Mouse (Mus musculus) hindbrain, embryonic 12.5 days (tissue): ENCODE measurements around the gene Pla2g15. TPM values are rescaled to one million over a fixed set of nuclear protein-coding genes. Genes with fewer than 3 reads are reported as not detected.
"Not testable (repeated sequence)": the region's sequence is repeated elsewhere in the genome, so short reads cannot be mapped to it uniquely, and the experiment has no call there.

Source experiments
- ATAC-seq: fragments of 200-750 bp; cut with Nextera tagmentation; 2 replicates; pipeline ENCODE4 v1.8.0; 2017; ENCODE audit warnings: moderate TSS enrichment; ENCODE audit not compliant: low FRiP score
- H3K27ac ChIP-seq: fragments of 300-500 bp; sonication (generic); 2 replicates; pipeline ENCODE4 v1.5.1; 2016; ENCODE audit warnings: mild to moderate bottlenecking
- H3K27me3 ChIP-seq: fragments of 300-500 bp; sonication (generic); 2 replicates; pipeline ENCODE4 v1.6.1; 2016; ENCODE audit warnings: mild to moderate bottlenecking
- H3K36me3 ChIP-seq: fragments of 300-500 bp; sonication (generic); 2 replicates; pipeline ENCODE4 v1.6.1; 2016; ENCODE audit warnings: mild to moderate bottlenecking
- H3K4me1 ChIP-seq: fragments of 300-500 bp; sonication (generic); 2 replicates; pipeline ENCODE4 v1.6.1; 2016
- H3K4me2 ChIP-seq: fragments of 300-500 bp; sonication (generic); replicated peaks from 2 replicates; pipeline ENCODE4 v1.6.1; 2016; ENCODE audit warnings: mild to moderate bottlenecking
- H3K4me3 ChIP-seq: fragments of 300-500 bp; sonication (generic); 2 replicates; pipeline ENCODE4 v1.5.1; 2016; ENCODE audit warnings: mild to moderate bottlenecking
- H3K9ac ChIP-seq: fragments of 300-500 bp; sonication (generic); 2 replicates; pipeline ENCODE4 v1.6.1; 2016; ENCODE audit warnings: mild to moderate bottlenecking, moderate library complexity
- H3K9me3 ChIP-seq: fragments of 300-500 bp; sonication (generic); replicated peaks from 2 replicates; pipeline ENCODE4 v1.6.1; 2016; ENCODE audit warnings: mild to moderate bottlenecking
- WGBS: fragments of 180-500 bp; shearing (Covaris S2); methylation state at CpG from one replicate; pipeline ENCODE4 v1.1.7; 2016; 5-methylcytosine and 5-hydroxymethylcytosine counted together
- polyA plus RNA-seq: library from polyadenylated mRNA; unstranded; fragments of >200 nt; fragmentation: Nextera tagmentation; extraction: Ambion mirVana; gene quantifications from 2 replicates; pipeline ENCODE4 v1.2.1, GENCODE M21; 2016

Pla2g15 gene
- polyA plus RNA-seq, 1 experiment from 2014 or later, result 18.2 TPM

GRCm38 (mm10) chr8:106185628-106186270, 35.5 kb downstream of the Pla2g15 start:
- Histone ChIP-seq H3K4me3 (no peak overlapping the region), H3K9ac (no peak overlapping the region), H3K27ac (no peak overlapping the region), H3K36me3 (peaks cover 59% of the 10 kb centered on the region), H3K27me3 (no peaks in the 10 kb centered on the region), H3K4me2 (no peak overlapping the region), H3K9me3 (no peaks in the 10 kb centered on the region), H3K4me1 (no peaks in the 10 kb centered on the region)
- no peak for ATAC-seq
- WGBS, result 94% methylated on average over 8 of the region's 8 CpGs

DNA sequence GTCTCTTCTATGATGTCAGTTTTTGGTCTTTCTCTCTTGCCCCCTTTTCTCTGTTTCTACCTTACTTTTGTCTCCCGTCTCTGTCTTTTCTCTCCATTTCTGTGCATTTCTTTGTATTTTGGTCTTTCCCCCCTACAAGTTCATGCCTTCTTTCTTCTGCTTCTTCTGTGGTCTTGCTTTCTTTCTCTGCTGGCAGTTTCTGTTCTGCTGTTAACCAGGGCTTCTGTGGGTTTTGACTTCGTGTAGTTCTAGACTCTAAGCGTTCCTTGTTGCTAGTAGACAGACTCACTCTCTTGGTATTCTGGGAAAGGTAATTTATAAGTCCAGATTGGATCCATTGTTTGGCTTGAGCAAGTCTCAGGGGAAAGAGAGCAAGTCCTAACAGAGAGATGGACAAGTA, 36.2 kb downstream of the Pla2g15 start:
- Histone ChIP-seq H3K27me3 (no peaks in the 10 kb centered on the region), H3K36me3 (peaks cover 59% of the 10 kb centered on the region), H3K4me3 (no peak overlapping the region), H3K27ac (no peak overlapping the region), H3K9me3 (no peaks in the 10 kb centered on the region), H3K4me1 (no peaks in the 10 kb centered on the region), H3K9ac (no peak overlapping the region), H3K4me2 (no peak overlapping the region)
- no peak for ATAC-seq
- 95% methylated on average over 3 of the region's 3 CpGs for WGBS

DNA sequence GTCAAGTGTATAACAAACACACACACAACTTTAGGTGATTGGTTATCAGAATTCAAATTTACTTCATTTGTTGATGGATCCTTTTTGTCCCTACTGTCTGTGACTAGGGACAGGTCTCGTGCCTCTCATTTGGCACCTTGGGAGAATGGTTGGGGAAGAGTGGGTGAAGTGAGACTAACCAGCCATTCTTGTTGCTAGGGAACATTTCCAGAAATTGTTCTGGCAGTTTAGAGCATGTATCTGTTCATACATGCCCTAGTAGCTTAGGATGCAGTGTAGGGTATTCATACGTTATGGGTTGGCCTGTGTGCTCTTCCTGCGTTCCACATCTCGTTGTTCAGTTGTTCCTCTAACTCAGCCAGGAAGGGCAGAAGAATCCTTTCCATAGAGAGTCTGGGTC, 39.0 kb downstream of the Pla2g15 start:
- no peak overlapping the region for H3K4me3 ChIP-seq
- H3K9me3 ChIP-seq, result no peaks in the 10 kb centered on the region
- H3K27me3 ChIP-seq, result no peaks in the 10 kb centered on the region
- H3K36me3 ChIP-seq, result peaks cover 74% of the 10 kb centered on the region
- H3K9ac ChIP-seq, result no peak overlapping the region
- H3K27ac ChIP-seq, result no peak overlapping the region
- H3K4me1 ChIP-seq, result no peaks in the 10 kb centered on the region
- 96% methylated on average over 4 of the region's 4 CpGs for WGBS
- no peak overlapping the region for H3K4me2 ChIP-seq
- ATAC-seq, result no peak

DNA sequence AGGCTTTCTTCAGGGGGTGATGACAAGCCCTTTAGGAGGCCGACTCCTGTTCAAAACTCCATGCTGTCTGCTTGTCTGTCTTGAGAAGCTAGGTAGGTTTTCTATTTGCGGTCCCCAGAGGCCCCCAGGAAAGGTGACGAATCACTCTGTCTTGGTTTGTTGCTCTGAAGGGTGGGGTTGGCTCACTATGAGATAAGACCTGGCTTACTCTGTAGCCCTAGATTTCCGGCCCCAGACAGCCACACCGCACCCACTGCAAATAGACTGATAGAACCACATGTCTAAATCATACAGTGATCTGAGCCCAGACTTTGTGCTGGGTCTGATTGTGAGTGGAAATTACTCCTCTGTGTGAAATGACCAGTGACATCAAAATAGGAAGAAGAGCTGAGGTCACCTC, 41.4 kb downstream of the Pla2g15 start:
- Histone ChIP-seq H3K36me3 (peaks cover 75% of the 10 kb centered on the region), H3K9ac (no peak overlapping the region), H3K27me3 (no peaks in the 10 kb centered on the region), H3K4me1 (no peaks in the 10 kb centered on the region), H3K27ac (no peak overlapping the region), H3K9me3 (no peaks in the 10 kb centered on the region), H3K4me2 (no peak overlapping the region), H3K4me3 (no peak overlapping the region)
- 94% methylated on average over 5 of the region's 5 CpGs for WGBS
- no peak for ATAC-seq

DNA sequence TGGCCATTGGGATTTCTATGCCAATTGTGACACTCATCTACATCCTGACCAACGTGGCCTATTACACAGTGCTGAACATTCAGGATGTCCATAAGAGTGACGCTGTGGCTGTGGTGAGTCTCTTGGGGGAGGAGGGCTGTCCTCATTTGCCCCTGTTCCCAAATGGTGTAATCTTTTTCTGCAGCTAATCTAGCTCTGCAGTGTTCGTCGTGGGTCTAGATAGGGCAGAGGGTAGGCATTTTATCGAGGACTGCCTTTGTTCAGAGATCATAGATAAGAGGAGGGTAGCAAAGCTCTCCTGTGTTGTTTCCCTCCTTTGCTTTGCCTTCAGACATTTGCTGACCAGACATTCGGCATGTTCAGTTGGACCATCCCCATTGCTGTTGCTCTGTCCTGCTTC, 43.0 kb downstream of the Pla2g15 start:
- H3K9me3 ChIP-seq, result no peaks in the 10 kb centered on the region
- H3K27ac ChIP-seq, result no peak overlapping the region
- peaks cover 70% of the 10 kb centered on the region for H3K36me3 ChIP-seq
- H3K4me3 ChIP-seq, result no peak overlapping the region
- 92% methylated on average over 6 of the region's 6 CpGs for WGBS
- no peaks in the 10 kb centered on the region for H3K4me1 ChIP-seq
- H3K4me2 ChIP-seq, result no peak overlapping the region
- no peak for ATAC-seq
- no peaks in the 10 kb centered on the region for H3K27me3 ChIP-seq
- no peak overlapping the region for H3K9ac ChIP-seq

DNA sequence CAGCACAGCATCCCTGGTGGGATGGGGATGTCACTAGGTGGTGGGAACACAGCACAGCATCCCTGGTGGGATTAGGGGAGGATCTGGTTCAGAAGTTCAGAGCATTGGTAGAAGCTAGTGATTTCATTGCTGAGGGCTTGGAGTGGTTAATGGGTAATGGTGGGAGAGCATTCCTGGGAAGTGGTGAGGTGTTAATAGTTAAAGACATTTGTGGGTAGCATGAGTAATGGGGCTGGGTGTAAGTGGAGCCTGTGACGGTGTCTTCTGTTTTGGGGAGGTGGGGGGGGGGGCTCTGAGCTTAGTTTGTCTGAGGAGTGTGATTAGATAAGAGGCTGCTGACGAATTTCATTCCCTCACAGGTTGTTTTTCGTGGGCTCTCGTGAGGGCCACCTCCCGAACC, 43.9 kb downstream of the Pla2g15 start:
- Histone ChIP-seq H3K4me3 (no peak overlapping the region), H3K36me3 (peaks cover 77% of the 10 kb centered on the region), H3K27me3 (no peaks in the 10 kb centered on the region), H3K4me1 (no peaks in the 10 kb centered on the region), H3K9me3 (no peaks in the 10 kb centered on the region), H3K27ac (no peak overlapping the region), H3K4me2 (no peak overlapping the region), H3K9ac (no peak overlapping the region)
- WGBS, result 93% methylated on average over 5 of the region's 5 CpGs
- no peak for ATAC-seq

DNA sequence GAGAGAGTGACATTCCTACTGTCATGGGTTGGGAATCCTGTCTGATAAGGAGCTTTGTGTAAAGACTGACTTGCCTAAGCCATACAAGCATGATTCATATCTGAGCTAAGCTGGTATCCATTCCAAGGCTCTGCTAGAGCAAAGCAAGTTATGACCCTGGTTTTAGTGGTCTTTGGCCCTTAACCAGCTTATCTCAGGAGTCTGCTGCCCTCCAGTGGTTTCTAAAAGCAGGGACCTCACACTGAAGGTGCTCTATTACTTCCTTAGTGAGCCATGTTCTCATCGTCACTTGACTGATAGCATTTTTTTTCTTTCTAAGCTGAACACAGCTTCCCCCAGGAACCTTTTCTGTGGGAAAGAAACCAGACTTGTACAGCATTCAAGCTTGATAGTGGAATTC, 48.5 kb downstream of the Pla2g15 start:
- Histone ChIP-seq H3K27ac (no peak overlapping the region), H3K9me3 (no peaks in the 10 kb centered on the region), H3K36me3 (peaks cover 88% of the 10 kb centered on the region), H3K9ac (no peak overlapping the region), H3K27me3 (no peaks in the 10 kb centered on the region), H3K4me3 (no peak overlapping the region), H3K4me1 (no peaks in the 10 kb centered on the region), H3K4me2 (no peak overlapping the region)
- no peak for ATAC-seq
- 31% methylated on average over 1 of the region's 1 CpGs for WGBS

DNA sequence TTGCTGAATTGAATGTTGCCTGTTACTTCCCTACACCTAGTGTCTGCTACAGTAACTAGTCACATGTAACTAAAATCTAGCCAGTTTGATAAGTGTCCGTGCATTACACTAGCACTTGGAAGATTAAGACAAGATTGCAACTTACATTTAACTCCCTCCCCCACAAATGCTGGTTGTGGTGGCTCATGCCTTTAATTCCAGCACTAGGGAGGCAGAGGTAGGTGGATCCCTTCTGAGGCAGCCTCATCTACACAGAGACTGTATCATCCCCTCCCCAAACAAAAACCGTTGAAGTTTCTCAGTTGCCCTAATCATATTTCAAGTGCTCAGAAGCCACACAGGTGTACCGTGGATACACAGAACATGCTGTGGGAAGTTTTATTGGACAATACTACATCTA, 49.4 kb downstream of the Pla2g15 start:
- H3K4me1 ChIP-seq, H3K4me2 ChIP-seq, H3K9ac ChIP-seq, H3K27ac ChIP-seq, H3K4me3 ChIP-seq, H3K9me3 ChIP-seq, ATAC-seq, H3K27me3 ChIP-seq: not testable (repeated sequence)
- WGBS, result 92% methylated on average over 3 of the region's 3 CpGs
- peaks cover 85% of the 10 kb centered on the region for H3K36me3 ChIP-seq

DNA sequence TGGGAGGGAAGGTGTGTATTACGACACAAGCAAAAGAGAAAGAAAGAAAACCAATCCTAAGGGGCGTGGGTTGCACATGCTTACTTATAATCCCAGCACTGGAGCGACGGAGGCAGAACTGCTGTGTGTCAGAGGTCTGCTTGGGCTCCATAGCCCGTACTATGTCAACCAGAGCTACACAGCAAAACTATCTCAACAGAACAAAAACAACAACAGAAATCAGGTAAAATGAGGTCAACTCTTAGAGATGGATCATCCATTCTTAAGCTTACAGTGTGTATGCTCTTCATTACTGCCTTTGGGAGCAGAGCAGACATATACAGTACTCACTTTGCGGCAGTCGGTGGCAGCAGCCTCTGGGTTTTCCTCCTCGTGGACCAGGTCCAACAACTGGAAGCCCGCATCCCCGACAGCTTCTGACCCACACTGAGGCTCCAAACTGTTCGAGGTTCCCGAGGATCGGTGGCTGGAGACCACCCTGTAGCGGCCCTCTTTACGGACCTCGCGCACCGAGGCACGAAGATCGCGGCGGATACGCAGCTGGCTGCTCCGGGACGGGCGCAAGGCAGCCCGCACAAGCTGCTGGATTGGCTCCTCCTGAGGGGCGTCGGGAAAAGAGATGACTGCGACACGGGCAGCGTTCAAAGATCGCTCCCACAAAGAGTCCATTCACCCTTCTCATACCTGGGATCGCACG, 60.0 kb downstream of the Pla2g15 start:
- 1% methylated on average over 35 of the region's 35 CpGs for WGBS
- H3K4me2 ChIP-seq, result peak overlapping the region; percentile 87
- ATAC-seq, result peak; percentile 77
- H3K4me3 ChIP-seq, result peak overlapping the region; percentile 85
- H3K27me3 ChIP-seq, result no peaks in the 10 kb centered on the region
- H3K4me1 ChIP-seq, result peaks cover 13% of the 10 kb centered on the region
- H3K9me3 ChIP-seq, result no peaks in the 10 kb centered on the region
- H3K9ac ChIP-seq, result peak overlapping the region; percentile 88
- peaks cover 43% of the 10 kb centered on the region for H3K36me3 ChIP-seq
- peak overlapping the region; percentile 95 for H3K27ac ChIP-seq

GRCm38 (mm10) chr8:106210821-106211345, 60.7 kb downstream of the Pla2g15 start, which contains the start of the genes Slc7a6os and Prmt7:
Slc7a6os (minus strand) TSS chr8:106210935.
Prmt7 (plus strand) TSS chr8:106210936.
- Histone ChIP-seq H3K4me1 (peaks cover 13% of the 10 kb centered on the region), H3K9me3 (no peaks in the 10 kb centered on the region), H3K9ac (peak within 1 kb of the TSS; percentile 88), H3K36me3 (peaks cover 42% of the 10 kb centered on the region), H3K27me3 (no peaks in the 10 kb centered on the region), H3K4me2 (peak within 1 kb of the TSS; percentile 87), H3K4me3 (peak within 1 kb of the TSS; percentile 85), H3K27ac (peak within 1 kb of the TSS; percentile 95)
- ATAC-seq, result peak; percentile 99
- WGBS, result under 1% methylated on average over 52 of the region's 52 CpGs

DNA sequence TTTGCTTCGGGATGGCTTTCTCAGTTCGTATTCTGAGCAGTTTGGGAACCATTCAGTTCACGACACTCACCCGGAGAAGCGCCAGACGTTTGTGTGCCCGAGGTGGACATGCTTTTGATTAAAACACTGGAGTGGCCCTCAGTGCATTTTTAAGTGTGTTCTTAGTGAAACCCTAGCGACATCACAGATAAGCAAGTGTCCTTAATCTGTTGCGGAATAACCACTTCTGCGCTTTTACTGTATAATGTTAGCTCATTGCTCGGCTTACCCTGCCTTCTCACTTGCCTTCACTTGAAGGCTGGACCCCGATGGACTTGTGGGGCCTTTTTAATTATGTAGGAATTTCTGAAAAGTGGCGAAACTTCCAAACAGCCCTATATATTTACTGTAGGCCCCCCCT, 61.2 kb downstream of the Pla2g15 start:
- peak overlapping the region; percentile 88 for H3K9ac ChIP-seq
- H3K27ac ChIP-seq, result peak overlapping the region; percentile 95
- H3K4me2 ChIP-seq, result peak overlapping the region; percentile 87
- H3K4me3 ChIP-seq, result peak overlapping the region; percentile 85
- H3K36me3 ChIP-seq, result peaks cover 47% of the 10 kb centered on the region
- 6% methylated on average over 13 of the region's 13 CpGs for WGBS
- no peak for ATAC-seq
- peaks cover 13% of the 10 kb centered on the region for H3K4me1 ChIP-seq
- H3K9me3 ChIP-seq, result no peaks in the 10 kb centered on the region
- no peaks in the 10 kb centered on the region for H3K27me3 ChIP-seq

DNA sequence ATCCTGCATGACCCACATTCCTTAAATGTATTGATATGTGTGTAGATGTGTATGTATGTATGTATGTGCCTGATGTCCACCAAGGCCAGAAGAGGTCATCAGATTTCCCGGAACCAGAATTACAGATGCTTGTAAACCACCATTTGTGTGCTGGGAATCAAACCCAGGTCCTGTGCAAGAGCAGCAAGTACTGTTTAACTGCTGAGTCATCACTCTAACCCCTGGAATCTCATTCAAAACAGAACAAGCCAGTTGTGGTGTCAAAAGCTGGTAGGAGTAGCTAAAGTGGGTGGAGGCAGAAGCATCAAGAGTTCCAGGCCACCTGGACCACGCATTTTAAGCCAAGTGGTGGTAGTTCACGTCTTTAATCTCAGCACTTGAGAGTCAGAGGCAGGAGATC, 63.8 kb downstream of the Pla2g15 start:
- H3K4me3 ChIP-seq, result no peak overlapping the region
- H3K9ac ChIP-seq, result no peak overlapping the region
- peaks cover 13% of the 10 kb centered on the region for H3K4me1 ChIP-seq
- no peaks in the 10 kb centered on the region for H3K27me3 ChIP-seq
- no peak overlapping the region for H3K4me2 ChIP-seq
- no peak overlapping the region for H3K27ac ChIP-seq
- peaks cover 51% of the 10 kb centered on the region for H3K36me3 ChIP-seq
- no peak for ATAC-seq
- 100% methylated on average over 3 of the region's 3 CpGs for WGBS
- H3K9me3 ChIP-seq, result no peaks in the 10 kb centered on the region
